Mouse (Mus musculus) stomach, postnatal 0 days (tissue): ENCODE measurements around the gene Hsbp1. TPM values are rescaled to one million over a fixed set of nuclear protein-coding genes. Genes with fewer than 3 reads are reported as not detected.

Experiments used
- ATAC-seq: fragments of 200-750 bp; cut with Nextera tagmentation; 2 replicates; pipeline ENCODE4 v1.8.0; 2017; ENCODE audit not compliant: low FRiP score, low TSS enrichment
- DNase-seq: peaks from one replicate; pipeline ENCODE4 v3.0.0-alpha.2; 2016; ENCODE audit warnings: low spot score
- H3K27ac ChIP-seq: fragments of 300-500 bp; sonication (generic); replicated peaks from 2 replicates; pipeline ENCODE4 v1.5.1; 2014; ENCODE audit warnings: mild to moderate bottlenecking, control low read depth
- H3K27me3 ChIP-seq: fragments of 300-500 bp; sonication (generic); 2 replicates; pipeline ENCODE4 v1.6.1; 2014; ENCODE audit warnings: low read length; ENCODE audit not compliant: control insufficient read depth, insufficient read depth
- H3K36me3 ChIP-seq: fragments of 300-500 bp; sonication (generic); 2 replicates; pipeline ENCODE4 v1.6.1; 2014; ENCODE audit warnings: low read length, mixed read lengths; ENCODE audit not compliant: control insufficient read depth, insufficient read depth
- H3K4me1 ChIP-seq: fragments of 300-500 bp; sonication (generic); replicated peaks from 2 replicates; pipeline ENCODE4 v1.6.1; 2014; ENCODE audit warnings: antibody characterized with exemption; ENCODE audit not compliant: control insufficient read depth, insufficient read depth
- H3K4me2 ChIP-seq: fragments of 300-500 bp; sonication (generic); replicated peaks from 2 replicates; pipeline ENCODE4 v1.6.1; 2014; ENCODE audit warnings: low read depth, mild to moderate bottlenecking, control low read depth, moderate library complexity
- H3K4me3 ChIP-seq: fragments of 300-500 bp; sonication (generic); 2 replicates; pipeline ENCODE4 v1.5.1; 2014; ENCODE audit warnings: low read depth, low read length, control low read depth
- H3K9ac ChIP-seq: fragments of 300-500 bp; sonication (generic); 2 replicates; pipeline ENCODE4 v1.6.1; 2014; ENCODE audit warnings: mild to moderate bottlenecking, low read length, control low read depth, mixed read lengths
- H3K9me3 ChIP-seq: fragments of 300-500 bp; sonication (generic); 2 replicates; pipeline ENCODE4 v1.6.1; 2016; ENCODE audit warnings: low read length; ENCODE audit not compliant: control insufficient read depth
- CTCF ChIP-seq: IDR thresholded peaks from 2 replicates; pipeline ENCODE4 v1.5.1; 2016; ENCODE audit warnings: antibody characterized with exemption, low read depth, mild to moderate bottlenecking, moderate library complexity
- EP300 ChIP-seq: optimal IDR thresholded peaks from 2 replicates; pipeline ENCODE3; 2016; ENCODE audit warnings: antibody characterized with exemption
- WGBS: fragments of 180-500 bp; shearing (Covaris S2); extraction: QIAGEN DNeasy Blood & Tissue Kit; methylation state at CpG from one replicate; pipeline ENCODE4 v1.1.7; 2014; 5-methylcytosine and 5-hydroxymethylcytosine counted together
- polyA plus RNA-seq: library from polyadenylated mRNA; unstranded; fragments of >200 nt; fragmentation: Nextera tagmentation; extraction: Ambion mirVana; gene quantifications from 2 replicates; pipeline ENCODE4 v1.2.1, GENCODE M21; 2015

Hsbp1 gene
- polyA plus RNA-seq, 1 experiment from 2014 or later, result 245 TPM

DNA sequence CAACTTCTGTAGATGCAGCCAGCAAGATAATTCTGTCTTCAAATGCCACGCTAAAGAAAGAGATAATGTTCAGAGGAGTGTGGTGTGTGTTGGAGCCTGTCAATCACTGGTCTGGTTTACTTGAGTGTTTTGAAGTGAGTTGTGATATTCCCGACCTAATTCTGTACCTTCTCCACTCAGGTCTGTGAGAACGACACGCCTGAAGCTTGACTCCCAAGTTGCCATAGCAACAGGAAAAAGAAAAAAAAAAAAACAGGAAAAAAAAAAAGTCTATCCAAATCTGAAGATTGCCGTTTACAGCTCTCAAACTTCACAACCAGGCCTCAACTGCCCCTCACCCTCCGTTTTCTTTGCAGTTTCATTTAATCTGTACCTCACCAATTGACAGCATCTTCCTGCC lies 21.1 kb upstream of the Hsbp1 start:
- Histone ChIP-seq H3K36me3 (no peaks in the 10 kb centered on the region), H3K27ac (no peak overlapping the region), H3K27me3 (no peaks in the 10 kb centered on the region), H3K4me2 (no peak overlapping the region), H3K4me3 (no peak overlapping the region), H3K4me1 (no peaks in the 10 kb centered on the region), H3K9ac (no peak overlapping the region), H3K9me3 (no peaks in the 10 kb centered on the region)
- no peak for TF ChIP-seq EP300
- no peak for TF ChIP-seq CTCF
- DNase-seq (no peak), ATAC-seq (no peak)
- 45% methylated on average over 6 of the region's 6 CpGs for WGBS

DNA sequence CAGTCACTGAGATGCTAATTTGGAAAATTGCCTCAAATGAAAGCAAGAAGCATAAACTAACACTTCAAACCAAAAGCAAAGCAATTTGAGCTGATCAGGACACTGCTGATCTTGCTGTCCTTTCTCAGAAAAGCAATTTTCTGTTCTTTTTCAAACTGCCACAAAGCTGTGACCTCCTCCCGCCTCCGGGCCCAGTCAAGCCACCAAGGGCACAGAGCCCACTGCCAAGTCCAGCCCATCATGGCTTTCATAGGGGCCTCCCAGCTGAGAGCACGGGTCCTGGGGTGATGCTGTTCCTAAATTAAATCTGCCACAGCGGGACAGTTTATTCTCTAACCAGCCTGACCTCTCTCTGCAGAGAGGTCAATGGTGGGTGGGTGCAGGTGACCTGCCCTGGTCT lies 4.7 kb upstream of the Hsbp1 start:
- no peak for ATAC-seq

DNA sequence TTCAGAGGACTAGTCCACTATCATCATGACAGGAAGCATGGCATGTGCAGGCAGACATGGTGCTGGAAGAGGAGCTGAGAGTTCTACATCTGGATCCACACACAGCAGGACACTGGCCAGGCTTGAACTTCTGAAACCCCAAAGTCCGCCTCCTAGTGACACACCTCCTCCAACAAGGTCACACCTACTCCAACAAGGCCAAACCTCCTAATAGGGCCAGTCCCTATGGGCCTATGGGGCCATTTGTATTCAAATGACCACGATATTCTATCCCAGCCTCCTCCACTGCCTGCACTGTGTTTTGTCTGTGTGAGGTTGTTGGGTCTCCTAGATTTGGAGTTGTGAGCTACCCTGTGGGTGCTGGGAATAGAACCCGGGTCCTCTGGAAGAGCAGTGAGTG lies 682 bp upstream of the Hsbp1 start:
- DNase-seq (no peak), ATAC-seq (no peak)
- no peaks in the 10 kb centered on the region for H3K9me3 ChIP-seq
- 78% methylated on average over 3 of the region's 3 CpGs for WGBS
- H3K4me2 ChIP-seq, result no peak overlapping the region; the same call in 1 of the 2 replicates
- peaks cover 7% of the 10 kb centered on the region for H3K36me3 ChIP-seq
- no peaks in the 10 kb centered on the region for H3K27me3 ChIP-seq
- H3K27ac ChIP-seq, result no peak overlapping the region
- H3K4me3 ChIP-seq, result peak overlapping the region; percentile 99; the same call in 1 of the 2 replicates
- H3K9ac ChIP-seq, result no peak overlapping the region
- no peak for TF ChIP-seq CTCF
- no peak for TF ChIP-seq EP300
- peaks cover 3% of the 10 kb centered on the region; the same call in 1 of the 2 replicates for H3K4me1 ChIP-seq

More for the DNA sequence above, 4.7 kb upstream of the Hsbp1 start:
- H3K9ac ChIP-seq, result no peak overlapping the region
- no peaks in the 10 kb centered on the region for H3K9me3 ChIP-seq
- no peak overlapping the region for H3K27ac ChIP-seq
- H3K4me3 ChIP-seq, result no peak overlapping the region
- WGBS, result 65% methylated on average over 4 of the region's 4 CpGs
- H3K4me2 ChIP-seq, result no peak overlapping the region
- DNase-seq, result no peak
- no peak for TF ChIP-seq CTCF
- H3K27me3 ChIP-seq, result no peaks in the 10 kb centered on the region
- H3K4me1 ChIP-seq, result no peaks in the 10 kb centered on the region
- no peaks in the 10 kb centered on the region for H3K36me3 ChIP-seq

DNA sequence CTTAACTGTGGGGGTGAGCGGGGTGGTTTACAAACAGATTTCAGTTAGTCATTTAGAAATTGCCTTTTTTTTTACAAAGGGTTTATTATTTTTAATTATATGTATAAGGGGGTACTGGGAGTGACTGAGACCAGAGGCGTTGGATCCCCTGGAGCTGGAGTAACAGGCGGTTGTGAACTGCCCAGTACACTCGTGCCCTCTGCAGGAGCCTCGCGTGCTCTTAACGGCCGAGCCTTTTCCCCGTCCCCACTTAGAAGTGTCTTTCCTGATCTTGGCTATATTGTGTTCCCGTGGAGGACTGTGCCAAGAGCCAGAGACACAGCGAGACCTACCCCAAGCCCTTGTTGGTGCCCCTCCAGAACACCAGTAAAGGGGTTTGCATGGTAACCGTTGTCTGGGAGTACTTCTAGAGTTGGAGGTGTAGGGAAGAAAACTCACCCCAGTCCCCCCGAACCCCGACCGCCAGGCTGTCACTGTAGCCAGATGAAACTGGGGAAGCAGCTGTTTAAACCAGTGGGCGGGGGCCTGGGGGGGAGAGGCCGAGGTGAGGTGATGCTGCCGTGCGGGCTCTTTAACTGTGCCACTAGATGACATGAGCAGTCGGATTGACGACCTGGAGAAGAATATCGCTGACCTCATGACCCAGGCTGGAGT lies 868 bp downstream of the Hsbp1 start:
- peak overlapping the region; percentile 86 for H3K4me2 ChIP-seq
- no peak for ATAC-seq
- DNase-seq, result no peak
- H3K9me3 ChIP-seq, result no peaks in the 10 kb centered on the region
- H3K27me3 ChIP-seq, result no peaks in the 10 kb centered on the region
- H3K36me3 ChIP-seq, result peaks cover 17% of the 10 kb centered on the region
- no peak overlapping the region for H3K27ac ChIP-seq
- H3K9ac ChIP-seq, result peak overlapping the region; percentile 95
- H3K4me1 ChIP-seq, result peaks cover 3% of the 10 kb centered on the region; the same call in 1 of the 2 replicates
- TF ChIP-seq CTCF, result peak; percentile 44
- TF ChIP-seq EP300, result no peak
- 44% methylated on average over 22 of the region's 22 CpGs for WGBS
- H3K4me3 ChIP-seq, result peak overlapping the region; percentile 99

DNA sequence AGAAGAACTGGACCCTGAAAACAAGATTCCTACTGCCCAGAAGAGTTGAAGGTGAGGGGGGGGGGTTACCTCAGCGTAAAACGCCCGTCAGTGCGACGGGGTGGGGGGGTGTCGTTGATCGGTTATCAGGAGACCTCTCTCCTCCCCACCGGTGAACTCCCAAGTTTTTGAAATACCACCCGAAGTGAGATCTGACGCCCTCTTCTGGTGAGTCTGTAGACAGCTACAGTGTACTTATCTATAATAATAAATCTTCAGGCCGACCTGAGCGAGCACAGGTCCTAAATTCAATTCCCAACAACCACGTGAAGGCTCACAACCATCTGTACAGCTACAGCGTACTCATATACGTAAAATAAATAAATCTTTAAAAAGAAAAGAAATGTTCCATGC lies 1.4 kb downstream of the Hsbp1 start:
- WGBS, result 82% methylated on average over 15 of the region's 15 CpGs
- Histone ChIP-seq H3K36me3 (peaks cover 17% of the 10 kb centered on the region), H3K4me2 (peak overlapping the region; percentile 86; the same call in 1 of the 2 replicates), H3K4me3 (no peak overlapping the region), H3K9ac (no peak overlapping the region; the same call in 1 of the 2 replicates), H3K4me1 (peaks cover 3% of the 10 kb centered on the region; the same call in 1 of the 2 replicates), H3K27ac (no peak overlapping the region), H3K9me3 (no peaks in the 10 kb centered on the region), H3K27me3 (no peaks in the 10 kb centered on the region)
- TF ChIP-seq EP300, result no peak
- peak; percentile 39 for TF ChIP-seq CTCF
- DNase-seq, result no peak
- ATAC-seq, result no peak

DNA sequence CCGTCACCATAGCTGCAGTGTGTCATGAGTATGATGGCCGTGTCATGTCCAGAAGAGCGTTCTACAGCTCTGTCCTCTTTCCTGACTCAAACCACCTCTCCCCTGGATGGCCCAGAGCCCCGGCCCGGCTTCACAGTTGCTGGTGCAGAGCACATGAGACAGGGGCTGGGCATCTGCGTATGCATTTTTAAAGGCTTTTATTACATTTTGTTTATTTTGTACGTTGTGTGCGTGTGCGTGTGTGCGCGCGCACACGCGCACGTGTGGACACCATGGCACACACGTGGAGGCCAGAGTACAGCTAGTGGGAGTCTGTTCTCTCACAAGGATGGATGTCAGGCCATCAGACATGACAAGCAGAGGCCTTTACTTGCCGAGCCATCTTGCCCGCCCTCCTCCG lies 7.4 kb downstream of the Hsbp1 start:
- no peak for DNase-seq
- Histone ChIP-seq H3K27me3 (no peaks in the 10 kb centered on the region), H3K27ac (no peak overlapping the region), H3K9ac (no peak overlapping the region), H3K36me3 (peaks cover 16% of the 10 kb centered on the region), H3K4me2 (no peak overlapping the region), H3K4me1 (no peaks in the 10 kb centered on the region), H3K4me3 (no peak overlapping the region), H3K9me3 (no peaks in the 10 kb centered on the region)
- WGBS, result 89% methylated on average over 19 of the region's 19 CpGs
- TF ChIP-seq CTCF, result no peak
- no peak for TF ChIP-seq EP300
- ATAC-seq, result no peak
